Mouse (Mus musculus) midbrain, embryonic 16.5 days (tissue): ENCODE results near the gene Brd7. TPM values are rescaled to one million over a fixed set of nuclear protein-coding genes. Genes with fewer than 3 reads are reported as not detected.

Source experiments
- ATAC-seq: fragments of 200-750 bp; cut with Nextera tagmentation; 2 replicates; pipeline ENCODE4 v1.8.0; 2017; ENCODE audit warnings: moderate TSS enrichment
- H3K27ac ChIP-seq: fragments of 300-500 bp; sonication (generic); 2 replicates; pipeline ENCODE4 v1.5.1; 2014; ENCODE audit warnings: mild to moderate bottlenecking, low read length, mixed read lengths
- H3K27me3 ChIP-seq: fragments of 300-500 bp; sonication (generic); 2 replicates; pipeline ENCODE4 v1.6.1; 2014; ENCODE audit warnings: low read depth, low read length, mixed read lengths; ENCODE audit not compliant: control insufficient read depth, insufficient read depth
- H3K36me3 ChIP-seq: fragments of 300-500 bp; sonication (generic); 2 replicates; pipeline ENCODE4 v1.6.1; 2014; ENCODE audit warnings: mild to moderate bottlenecking, low read length, moderate library complexity, mixed read lengths; ENCODE audit not compliant: control insufficient read depth, insufficient read depth
- H3K4me1 ChIP-seq: fragments of 300-500 bp; sonication (generic); 2 replicates; pipeline ENCODE4 v1.6.1; 2014; ENCODE audit warnings: mild to moderate bottlenecking, low read length, mixed read lengths; ENCODE audit not compliant: control insufficient read depth, insufficient read depth
- H3K4me2 ChIP-seq: fragments of 300-500 bp; sonication (generic); 2 replicates; pipeline ENCODE4 v1.6.1; 2014; ENCODE audit warnings: mild to moderate bottlenecking, low read length, mixed read lengths
- H3K4me3 ChIP-seq: fragments of 300-500 bp; sonication (generic); 2 replicates; pipeline ENCODE4 v1.5.1; 2014; ENCODE audit warnings: low read depth, mild to moderate bottlenecking, low read length, moderate library complexity, mixed read lengths
- H3K9ac ChIP-seq: fragments of 300-500 bp; sonication (generic); 2 replicates; pipeline ENCODE4 v1.6.1; 2014; ENCODE audit warnings: low read depth, low read length, mixed read lengths
- H3K9me3 ChIP-seq: fragments of 300-500 bp; sonication (generic); replicated peaks from 2 replicates; pipeline ENCODE4 v1.6.1; 2014; ENCODE audit warnings: mild to moderate bottlenecking, low read length, mixed read lengths; ENCODE audit not compliant: control insufficient read depth, poor library complexity, severe bottlenecking
- WGBS: fragments of 180-500 bp; shearing (Covaris S2); extraction: QIAGEN DNeasy Blood & Tissue Kit; methylation state at CpG from one replicate; pipeline ENCODE4 v1.1.7; 2014; 5-methylcytosine and 5-hydroxymethylcytosine counted together
- polyA plus RNA-seq: library from polyadenylated mRNA; unstranded; fragments of >200 nt; fragmentation: Nextera tagmentation; extraction: Ambion mirVana; gene quantifications from 2 replicates; pipeline ENCODE4 v1.2.1, GENCODE M21; 2015

Gene Brd7
- polyA plus RNA-seq, 1 experiment from 2014 or later, result 57.8 TPM

- Histone ChIP-seq H3K9me3 (no peaks in the 10 kb centered on the region), H3K4me3 (no peak overlapping the region), H3K9ac (no peak overlapping the region), H3K27ac (no peak overlapping the region), H3K36me3 (no peaks in the 10 kb centered on the region), H3K4me2 (no peak overlapping the region), H3K27me3 (no peaks in the 10 kb centered on the region), H3K4me1 (no peaks in the 10 kb centered on the region)
- WGBS, result 73% methylated on average over 12 of the region's 12 CpGs
- no peak for ATAC-seq
Observed at GRCm38 (mm10) chr8:88297976-88298732, 63.8 kb downstream of the Brd7 start.

GRCm38 (mm10) chr8:88294977-88295376 lies 67.0 kb downstream of the Brd7 start:
- no peaks in the 10 kb centered on the region for H3K9me3 ChIP-seq
- no peak overlapping the region for H3K4me3 ChIP-seq
- no peak overlapping the region for H3K27ac ChIP-seq
- no peak for ATAC-seq
- H3K4me2 ChIP-seq, result no peak overlapping the region
- WGBS, result 100% methylated on average over 2 of the region's 2 CpGs
- H3K4me1 ChIP-seq, result no peaks in the 10 kb centered on the region
- no peaks in the 10 kb centered on the region for H3K36me3 ChIP-seq
- no peaks in the 10 kb centered on the region for H3K27me3 ChIP-seq
- no peak overlapping the region for H3K9ac ChIP-seq

- ATAC-seq, result no peak
- Histone ChIP-seq H3K9me3 (no peaks in the 10 kb centered on the region), H3K9ac (no peak overlapping the region), H3K4me2 (no peak overlapping the region), H3K27me3 (no peaks in the 10 kb centered on the region), H3K4me1 (no peaks in the 10 kb centered on the region), H3K27ac (no peak overlapping the region), H3K36me3 (no peaks in the 10 kb centered on the region), H3K4me3 (no peak overlapping the region)
- WGBS, result 91% methylated on average over 9 of the region's 9 CpGs
Observed at GRCm38 (mm10) chr8:88293590-88294356, 68.2 kb downstream of the Brd7 start.

- no peak overlapping the region for H3K4me2 ChIP-seq
- H3K4me3 ChIP-seq, result no peak overlapping the region
- no peak overlapping the region for H3K9ac ChIP-seq
- H3K36me3 ChIP-seq, result no peaks in the 10 kb centered on the region
- H3K27ac ChIP-seq, result no peak overlapping the region
- 97% methylated on average over 3 of the region's 3 CpGs for WGBS
- H3K27me3 ChIP-seq, result no peaks in the 10 kb centered on the region
- no peak for ATAC-seq
- no peaks in the 10 kb centered on the region for H3K4me1 ChIP-seq
- no peaks in the 10 kb centered on the region for H3K9me3 ChIP-seq
Observed at GRCm38 (mm10) chr8:88292926-88293325, 69.1 kb downstream of the Brd7 start.

- no peak overlapping the region for H3K9ac ChIP-seq
- no peak overlapping the region for H3K4me2 ChIP-seq
- H3K9me3 ChIP-seq, result no peaks in the 10 kb centered on the region
- H3K4me3 ChIP-seq, result no peak overlapping the region
- no peak for ATAC-seq
- WGBS, result 91% methylated on average over 11 of the region's 11 CpGs
- no peaks in the 10 kb centered on the region for H3K4me1 ChIP-seq
- H3K27ac ChIP-seq, result no peak overlapping the region
- no peaks in the 10 kb centered on the region for H3K36me3 ChIP-seq
- H3K27me3 ChIP-seq, result no peaks in the 10 kb centered on the region
Observed at GRCm38 (mm10) chr8:88291305-88291690, 70.7 kb downstream of the Brd7 start.

GRCm38 (mm10) chr8:88290326-88291304 lies 71.4 kb downstream of the Brd7 start:
- Histone ChIP-seq H3K36me3 (no peaks in the 10 kb centered on the region), H3K27ac (no peak overlapping the region), H3K4me2 (no peak overlapping the region), H3K9me3 (no peaks in the 10 kb centered on the region), H3K9ac (no peak overlapping the region), H3K27me3 (no peaks in the 10 kb centered on the region), H3K4me1 (no peaks in the 10 kb centered on the region), H3K4me3 (no peak overlapping the region)
- 84% methylated on average over 13 of the region's 13 CpGs for WGBS
- ATAC-seq, result no peak

GRCm38 (mm10) chr8:88289901-88290300 lies 72.1 kb downstream of the Brd7 start:
- ATAC-seq, result no peak
- WGBS, result 65% methylated on average over 1 of the region's 1 CpGs
- H3K27ac ChIP-seq, result no peak overlapping the region
- no peaks in the 10 kb centered on the region for H3K27me3 ChIP-seq
- H3K9ac ChIP-seq, result no peak overlapping the region
- no peaks in the 10 kb centered on the region for H3K4me1 ChIP-seq
- H3K9me3 ChIP-seq, result no peaks in the 10 kb centered on the region
- H3K4me2 ChIP-seq, result no peak overlapping the region
- H3K4me3 ChIP-seq, result no peak overlapping the region
- no peaks in the 10 kb centered on the region for H3K36me3 ChIP-seq

- H3K4me3 ChIP-seq, result no peak overlapping the region
- H3K27me3 ChIP-seq, result no peaks in the 10 kb centered on the region
- H3K4me1 ChIP-seq, result no peaks in the 10 kb centered on the region
- WGBS, result 78% methylated on average over 12 of the region's 12 CpGs
- no peak overlapping the region for H3K27ac ChIP-seq
- no peak overlapping the region for H3K4me2 ChIP-seq
- no peak overlapping the region for H3K9ac ChIP-seq
- no peak for ATAC-seq
- H3K9me3 ChIP-seq, result no peaks in the 10 kb centered on the region
- H3K36me3 ChIP-seq, result no peaks in the 10 kb centered on the region
Observed at GRCm38 (mm10) chr8:88288622-88289242, 73.3 kb downstream of the Brd7 start.
